13 mouse cellular contexts compared by ENCODE assay signal in the genomic region with DNA sequence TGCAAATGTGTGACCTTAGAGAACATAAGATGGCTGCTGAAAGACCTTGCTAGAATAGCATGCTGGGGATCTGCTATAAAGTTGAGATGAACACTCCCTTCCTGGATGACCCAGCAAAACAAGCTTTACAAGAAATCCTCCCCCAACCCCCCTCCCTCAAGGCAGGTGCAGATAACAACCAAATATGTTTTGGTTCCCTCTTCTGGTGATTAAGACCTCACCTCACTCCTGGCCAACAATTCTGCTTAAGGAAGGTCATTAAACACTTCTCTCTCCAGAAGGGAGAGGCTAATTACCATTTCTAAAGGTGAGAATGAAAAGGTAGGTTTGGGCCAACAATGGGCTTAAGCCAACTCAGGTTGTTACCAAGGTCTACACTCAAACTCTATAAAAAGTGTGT.
"Had no signal": no experiment of that assay in that cellular context is flagged by ENCODE, and none has a peak within 500 bp of the region (broad histone marks: within the 10 kb centered on the region; RNA-seq: fewer than 3 reads in every experiment).

No protein-coding gene starts in this region.

- DNase-seq: lung, adult 18-20 months; lung, embryonic 14.5 days; lung, postnatal 10 days; lung, postnatal 4 days; midbrain, embryonic 14.5 days; retina, postnatal 1 day; right cerebral cortex, adult 18-20 months; right cerebral cortex, postnatal 25 days; right cerebral cortex, postnatal 4 days; spleen, adult 18-20 months; thymus, adult 18-20 months; thymus, postnatal 14 days; thymus, postnatal 36 days had no signal
